Mouse (Mus musculus) heart, embryonic 10.5 days (tissue): ENCODE results near the gene Hoxd4. TPM values are rescaled to one million over a fixed set of nuclear protein-coding genes. Genes with fewer than 3 reads are reported as not detected.
A peak's percentile ranks its signal among the peaks of the same experiment; 100 is the strongest.

Experiments
- DNase-seq: peaks from one replicate; pipeline ENCODE4 v3.0.0-alpha.2; 2017; ENCODE audit warnings: low spot score
- H3K27ac ChIP-seq: fragments of 300-500 bp; sonication (generic); 2 replicates; pipeline ENCODE4 v1.5.1; 2016; ENCODE audit warnings: mild to moderate bottlenecking
- H3K27me3 ChIP-seq: fragments of 300-500 bp; sonication (generic); 2 replicates; pipeline ENCODE4 v1.6.1; 2016; ENCODE audit warnings: mild to moderate bottlenecking; ENCODE audit not compliant: poor library complexity, insufficient read depth, severe bottlenecking
- H3K36me3 ChIP-seq: fragments of 300-500 bp; sonication (generic); 2 replicates; pipeline ENCODE4 v1.6.1; 2016; ENCODE audit warnings: mild to moderate bottlenecking, moderate library complexity
- H3K4me1 ChIP-seq: fragments of 300-500 bp; sonication (generic); 2 replicates; pipeline ENCODE4 v1.6.1; 2016; ENCODE audit warnings: mild to moderate bottlenecking
- H3K4me3 ChIP-seq: fragments of 300-500 bp; sonication (generic); 2 replicates; pipeline ENCODE4 v1.5.1; 2016; ENCODE audit warnings: mild to moderate bottlenecking, moderate library complexity
- H3K9me3 ChIP-seq: fragments of 300-500 bp; sonication (generic); 2 replicates; pipeline ENCODE4 v1.6.1; 2016; ENCODE audit warnings: mild to moderate bottlenecking, moderate library complexity
- WGBS: fragments of 180-500 bp; shearing (Covaris S2); methylation state at CpG from one replicate; pipeline ENCODE4 v1.1.7; 2016; 5-methylcytosine and 5-hydroxymethylcytosine counted together
- polyA plus RNA-seq: library from polyadenylated mRNA; unstranded; fragments of >200 nt; fragmentation: Nextera tagmentation; extraction: Ambion mirVana; gene quantifications from 2 replicates; pipeline ENCODE4 v1.2.1, GENCODE M21; 2016

Gene Hoxd4
- 0.29 TPM in 1 of 2 replicates, not detected in the other for polyA plus RNA-seq

- H3K27ac ChIP-seq: peak within 1 kb of the TSS; percentile 59; the same call in 1 of the 2 replicates
- H3K36me3 ChIP-seq: no peaks in the 10 kb centered on the region
- H3K9me3 ChIP-seq: no peaks in the 10 kb centered on the region
- under 1% methylated on average over 65 of the region's 65 CpGs for WGBS
- peak within 1 kb of the TSS; percentile 59 for H3K4me3 ChIP-seq
- H3K4me1 ChIP-seq: peaks cover 13% of the 10 kb centered on the region
- no peak for DNase-seq
- H3K27me3 ChIP-seq: peaks cover 100% of the 10 kb centered on the region
Measured at GRCm38 (mm10) chr2:74711721-74712621, at the start of gene Hoxd4, which contains the start of gene Hoxd3. Gene Hoxd4 (plus strand): TSS chr2:74711929. Gene Hoxd3 (plus strand): TSS chr2:74711927.

GRCm38 (mm10) chr2:74663291-74663925 is 48.3 kb upstream of the Hoxd4 start:
- Histone ChIP-seq H3K27ac (no peak overlapping the region), H3K9me3 (no peaks in the 10 kb centered on the region), H3K4me3 (no peak overlapping the region), H3K27me3 (peaks cover 100% of the 10 kb centered on the region), H3K4me1 (peaks cover 17% of the 10 kb centered on the region), H3K36me3 (no peaks in the 10 kb centered on the region)
- WGBS: 4% methylated on average over 18 of the region's 18 CpGs
- DNase-seq: peak; percentile 74

GRCm38 (mm10) chr2:74666411-74666810 is 45.3 kb upstream of the Hoxd4 start:
- H3K4me1 ChIP-seq: peaks cover 13% of the 10 kb centered on the region
- no peak overlapping the region for H3K27ac ChIP-seq
- H3K4me3 ChIP-seq: no peak overlapping the region
- H3K27me3 ChIP-seq: peaks cover 100% of the 10 kb centered on the region
- peak; percentile 47 for DNase-seq
- 5% methylated on average over 7 of the region's 7 CpGs for WGBS
- H3K36me3 ChIP-seq: no peaks in the 10 kb centered on the region
- no peaks in the 10 kb centered on the region for H3K9me3 ChIP-seq

- H3K9me3 ChIP-seq: no peaks in the 10 kb centered on the region
- H3K27me3 ChIP-seq: peaks cover 100% of the 10 kb centered on the region
- DNase-seq: peak; percentile 76
- no peak overlapping the region for H3K27ac ChIP-seq
- no peaks in the 10 kb centered on the region for H3K36me3 ChIP-seq
- H3K4me1 ChIP-seq: peaks cover 13% of the 10 kb centered on the region
- WGBS: 1% methylated on average over 36 of the region's 36 CpGs
- H3K4me3 ChIP-seq: peak overlapping the region; percentile 54
Measured at GRCm38 (mm10) chr2:74667191-74667841, 44.4 kb upstream of the Hoxd4 start.

GRCm38 (mm10) chr2:74667842-74668357 is 43.8 kb upstream of the Hoxd4 start, which contains the start of gene Hoxd13:
Gene Hoxd13 (plus strand): TSS chr2:74668310.
- WGBS: under 1% methylated on average over 48 of the region's 51 CpGs
- Histone ChIP-seq H3K36me3 (no peaks in the 10 kb centered on the region), H3K27ac (no peak within 1 kb of the TSS), H3K4me3 (peak within 1 kb of the TSS; percentile 54), H3K4me1 (peaks cover 18% of the 10 kb centered on the region), H3K9me3 (no peaks in the 10 kb centered on the region), H3K27me3 (peaks cover 100% of the 10 kb centered on the region)
- no peak for DNase-seq

GRCm38 (mm10) chr2:74668370-74669229 is 43.1 kb upstream of the Hoxd4 start:
- under 1% methylated on average over 67 of the region's 74 CpGs for WGBS

GRCm38 (mm10) chr2:74669230-74669578 is 42.5 kb upstream of the Hoxd4 start:
- Histone ChIP-seq H3K27me3 (peaks cover 100% of the 10 kb centered on the region), H3K4me1 (peaks cover 21% of the 10 kb centered on the region), H3K27ac (no peak overlapping the region), H3K9me3 (no peaks in the 10 kb centered on the region), H3K4me3 (no peak overlapping the region), H3K36me3 (no peaks in the 10 kb centered on the region)
- 0% methylated on average over 3 of the region's 3 CpGs for WGBS
- DNase-seq: peak; percentile 59

More at GRCm38 (mm10) chr2:74668370-74669229, 43.1 kb upstream of the Hoxd4 start:
- Histone ChIP-seq H3K27ac (no peak overlapping the region), H3K36me3 (no peaks in the 10 kb centered on the region), H3K27me3 (peaks cover 100% of the 10 kb centered on the region), H3K9me3 (no peaks in the 10 kb centered on the region), H3K4me1 (peaks cover 19% of the 10 kb centered on the region), H3K4me3 (peak overlapping the region; percentile 54)
- DNase-seq: peak; percentile 78

GRCm38 (mm10) chr2:74669650-74670235 is 42.0 kb upstream of the Hoxd4 start:
- H3K4me1 ChIP-seq: peaks cover 24% of the 10 kb centered on the region
- H3K27me3 ChIP-seq: peaks cover 100% of the 10 kb centered on the region
- peak; percentile 47 for DNase-seq
- no peak overlapping the region for H3K4me3 ChIP-seq
- 2% methylated on average over 14 of the region's 14 CpGs for WGBS
- H3K36me3 ChIP-seq: no peaks in the 10 kb centered on the region
- H3K9me3 ChIP-seq: no peaks in the 10 kb centered on the region
- no peak overlapping the region for H3K27ac ChIP-seq

- WGBS: 2% methylated on average over 3 of the region's 3 CpGs
- peaks cover 32% of the 10 kb centered on the region for H3K4me1 ChIP-seq
Measured at GRCm38 (mm10) chr2:74670632-74671188, 41.0 kb upstream of the Hoxd4 start.

GRCm38 (mm10) chr2:74671847-74672246 is 39.9 kb upstream of the Hoxd4 start:
- no peaks in the 10 kb centered on the region for H3K36me3 ChIP-seq
- H3K4me3 ChIP-seq: no peak overlapping the region
- H3K9me3 ChIP-seq: no peaks in the 10 kb centered on the region
- H3K27ac ChIP-seq: no peak overlapping the region
- WGBS: 4% methylated on average over 5 of the region's 5 CpGs
- peak; percentile 71 for DNase-seq
- H3K4me1 ChIP-seq: peaks cover 34% of the 10 kb centered on the region
- H3K27me3 ChIP-seq: peaks cover 100% of the 10 kb centered on the region

More at GRCm38 (mm10) chr2:74670632-74671188, 41.0 kb upstream of the Hoxd4 start:
- Histone ChIP-seq H3K9me3 (no peaks in the 10 kb centered on the region), H3K27me3 (peaks cover 100% of the 10 kb centered on the region), H3K4me3 (no peak overlapping the region), H3K36me3 (no peaks in the 10 kb centered on the region), H3K27ac (no peak overlapping the region)
- peak; percentile 47 for DNase-seq
